Mouse (Mus musculus): ENCODE results near the gene Zfp273.
"Not testable (repeated sequence)": the region's sequence is repeated elsewhere in the genome, so short reads cannot be mapped to it uniquely, and the experiment has no call there.

Zfp273 gene

GRCm38 (mm10) chr13:67813710-67814660 is at the start of gene Zfp273:
Gene Zfp273 (plus strand): TSS chr13:67813740.
- peak; percentile 85 for DNase-seq

DNA sequence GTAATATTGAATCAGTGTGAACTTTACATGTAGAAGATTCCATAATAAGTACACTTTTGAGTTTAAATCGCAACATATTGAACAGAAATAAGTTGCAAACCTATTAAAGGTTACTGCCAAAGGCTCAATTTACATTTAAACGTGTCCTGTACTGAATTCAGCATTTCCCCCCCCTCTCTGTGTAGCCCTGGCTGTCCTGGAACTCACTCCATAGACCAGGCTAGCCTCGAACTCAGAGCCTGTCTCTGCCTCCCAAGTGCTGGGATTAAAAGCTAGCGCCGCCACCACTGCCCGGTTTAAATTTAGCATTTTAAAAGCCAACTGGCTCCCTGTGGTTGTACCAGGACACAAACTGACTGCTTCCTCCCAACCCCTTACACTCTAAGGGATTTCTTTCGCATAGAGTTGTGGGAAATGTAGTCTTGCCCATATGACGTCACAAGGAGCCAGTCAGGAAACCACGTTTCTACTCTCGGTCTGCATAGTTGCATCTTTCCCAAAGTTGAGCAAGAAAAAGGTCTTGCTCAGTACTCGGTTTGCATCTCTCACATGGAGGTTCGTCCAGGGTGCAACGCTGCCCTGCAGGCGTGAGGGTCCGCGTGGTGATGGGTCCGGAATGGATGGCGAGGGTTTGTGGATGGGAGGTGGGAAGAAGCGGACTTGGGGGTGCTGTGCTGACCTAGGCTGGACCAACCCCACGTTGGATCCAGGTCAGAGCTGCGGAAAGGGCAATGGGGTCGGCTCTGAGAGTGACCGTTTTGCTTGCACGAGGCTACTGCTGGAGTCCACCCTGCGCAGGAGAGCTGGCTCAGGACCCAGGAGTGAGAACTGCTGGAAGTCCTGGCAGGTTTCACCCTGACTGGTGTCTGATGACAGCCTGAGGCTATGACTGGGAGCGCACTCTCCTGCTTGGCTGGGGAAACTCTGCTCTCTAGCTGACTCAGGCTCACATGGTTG is 34.0 kb upstream of the Zfp273 start, which contains the start of gene Zfp493:
Gene Zfp493, plus strand, starts transcription at position 429 of the 957 bp plus-strand sequence.
- peak; percentile 78 for DNase-seq

DNA sequence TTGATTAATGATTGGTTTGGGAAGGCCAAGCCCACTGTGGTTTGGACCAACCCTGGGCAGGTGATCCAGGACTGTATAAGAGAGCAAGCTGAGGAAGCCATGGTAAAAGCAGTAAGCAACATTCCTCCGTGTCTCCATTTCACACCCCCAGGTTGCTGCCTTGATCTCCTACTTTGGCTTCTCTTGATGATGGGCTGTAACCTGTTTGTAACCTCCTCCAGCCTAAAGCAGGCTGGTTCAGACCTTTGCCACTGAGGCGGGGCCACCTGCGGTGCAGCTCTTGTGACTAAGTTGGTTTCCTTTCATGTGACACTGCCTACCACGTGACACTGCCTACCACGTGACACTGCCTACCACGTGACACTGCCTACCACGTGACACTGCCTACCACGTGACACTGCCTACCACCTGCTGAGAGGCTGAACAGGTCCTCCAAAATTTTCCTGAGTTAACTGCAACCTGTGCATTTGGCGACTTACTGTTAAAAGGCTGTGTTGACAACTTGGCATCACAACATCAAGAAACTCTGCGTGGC is 21.6 kb upstream of the Zfp273 start:
- DNase-seq: no peak

- DNase-seq: no peak
Measured at GRCm38 (mm10) chr13:67798618-67799017, 14.9 kb upstream of the Zfp273 start.

DNA sequence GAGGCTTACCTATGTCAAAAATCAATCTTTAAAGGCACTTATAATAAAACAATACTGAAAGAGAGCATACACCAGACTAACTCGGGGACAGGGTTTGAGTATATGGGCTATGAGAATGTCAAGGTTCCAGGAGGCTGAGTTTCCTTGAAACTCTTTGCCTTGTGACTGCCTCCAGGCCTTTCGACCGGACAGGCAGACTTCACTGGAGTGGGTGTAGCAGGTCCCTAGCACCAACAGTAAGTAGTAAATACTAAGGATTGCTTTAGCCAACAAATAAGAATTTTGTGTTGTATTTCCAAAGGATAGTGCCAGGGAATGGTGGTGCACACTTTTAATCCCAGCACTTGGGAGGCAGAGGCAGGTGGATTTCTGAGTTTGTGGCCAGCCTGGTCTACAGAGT is 14.4 kb upstream of the Zfp273 start:
- not testable (repeated sequence) for DNase-seq

DNA sequence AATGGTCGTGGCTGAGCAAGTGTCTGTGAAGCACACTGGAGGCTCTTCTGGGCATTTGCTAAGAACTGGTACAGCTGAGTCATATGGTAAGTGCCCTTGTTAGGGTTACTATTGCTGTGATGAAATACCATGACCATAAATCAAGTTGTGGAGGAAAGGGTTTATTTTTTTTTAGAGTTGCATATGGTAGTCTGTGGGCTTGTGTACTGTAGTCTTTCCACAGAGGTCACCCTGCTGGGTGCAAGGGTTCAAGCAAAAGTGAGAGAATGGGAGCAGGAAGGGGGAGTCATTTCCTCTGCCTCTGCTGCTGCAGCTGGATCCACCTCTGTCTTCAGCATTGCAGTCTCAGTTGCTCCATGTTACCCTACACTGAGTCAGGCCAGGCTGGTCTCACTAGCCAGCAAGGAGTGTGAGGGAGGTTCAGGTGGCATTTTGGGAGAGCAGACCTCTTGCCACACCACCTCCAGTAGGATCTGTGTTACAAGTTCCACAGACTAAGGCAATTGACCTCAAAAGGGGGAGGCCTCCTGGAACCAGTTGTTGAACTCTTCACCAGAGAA is 1.8 kb upstream of the Zfp273 start:
- no peak for DNase-seq

GRCm38 (mm10) chr13:67812961-67813709 is 405 bp upstream of the Zfp273 start:
- peak; percentile 33 for DNase-seq

DNA sequence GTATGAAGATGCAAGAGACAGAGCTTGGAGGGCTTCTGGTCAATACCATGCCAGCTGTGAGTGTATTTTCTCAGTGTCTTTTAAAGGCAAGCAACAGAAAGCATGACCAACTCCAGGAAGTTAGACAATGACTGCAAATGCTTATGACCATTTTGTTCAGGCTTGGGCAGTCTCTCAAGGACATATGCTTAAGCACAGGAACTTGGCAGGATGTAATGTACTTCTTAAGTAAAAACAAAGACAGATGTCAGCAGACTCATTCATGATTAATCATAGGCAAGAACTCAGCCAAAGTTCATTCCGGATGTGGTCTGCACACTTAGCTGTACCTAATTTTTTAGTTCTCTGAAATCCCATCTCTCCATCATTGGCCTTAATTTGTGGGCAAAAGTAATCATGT is 5.1 kb downstream of the Zfp273 start:
- no peak for DNase-seq

DNA sequence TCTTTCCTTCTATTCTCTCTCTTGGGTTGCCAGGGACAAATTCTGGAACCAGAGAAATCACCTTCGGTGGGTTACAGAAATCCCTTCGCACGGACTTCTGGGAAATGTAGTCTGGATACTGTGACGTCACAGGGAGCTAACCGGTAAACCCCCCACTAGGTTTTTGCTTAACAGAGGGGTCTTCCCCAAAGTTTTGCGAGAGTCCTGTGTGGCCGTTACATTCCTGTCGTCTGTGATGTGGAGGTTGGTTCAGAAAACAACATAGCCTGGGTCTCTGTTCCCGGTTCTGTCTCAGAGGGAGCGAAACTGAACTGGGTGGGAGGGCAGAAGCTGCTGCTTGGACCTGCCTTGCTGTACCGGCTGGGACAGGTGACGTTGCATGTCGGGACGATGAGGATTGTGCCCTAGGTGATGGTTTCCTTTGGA is 17.4 kb downstream of the Zfp273 start, which contains the start of gene Gm10037:
Gene Gm10037, plus strand, starts transcription at position 196 of the 426 bp plus-strand sequence.
- peak; percentile 67 for DNase-seq

GRCm38 (mm10) chr13:67833137-67833536 is 19.6 kb downstream of the Zfp273 start:
- not testable (repeated sequence) for DNase-seq

DNA sequence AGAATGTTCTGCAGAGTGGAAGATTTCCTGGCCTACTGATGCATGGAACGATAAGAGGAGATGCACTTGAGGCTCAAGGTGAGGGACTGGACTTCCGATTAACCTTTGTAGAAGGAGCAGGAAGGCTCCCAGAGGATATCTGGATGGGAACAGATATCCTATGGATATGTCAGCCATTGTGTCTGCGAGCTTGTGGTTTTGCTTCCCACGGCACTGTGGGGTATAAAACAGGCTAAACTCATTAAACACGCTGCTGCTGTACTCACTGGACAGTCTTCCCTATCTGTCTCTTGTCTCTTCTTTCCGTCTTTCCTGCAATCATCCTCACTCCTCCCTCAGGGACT is 30.2 kb downstream of the Zfp273 start:
- DNase-seq: no peak

- DNase-seq: peak; percentile 54
Measured at GRCm38 (mm10) chr13:67844119-67844852, 30.7 kb downstream of the Zfp273 start.

DNA sequence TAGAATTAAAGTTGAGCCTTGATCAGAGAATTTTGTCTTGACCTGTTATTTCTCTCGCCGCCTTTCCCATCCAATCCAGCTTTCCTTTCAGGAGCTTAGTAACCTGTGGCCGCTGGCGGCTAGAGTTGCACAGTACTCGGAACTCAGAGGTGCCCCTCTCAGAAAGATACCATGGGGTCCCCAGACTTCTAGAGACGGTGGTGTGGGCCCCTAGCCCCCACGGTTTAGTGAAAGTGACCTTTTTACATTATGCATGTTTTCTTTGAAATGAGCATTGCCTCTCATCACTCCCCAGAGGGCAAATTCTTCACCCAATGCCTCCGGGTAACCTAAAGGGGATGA is 31.3 kb downstream of the Zfp273 start:
- peak; percentile 23 for DNase-seq

DNA sequence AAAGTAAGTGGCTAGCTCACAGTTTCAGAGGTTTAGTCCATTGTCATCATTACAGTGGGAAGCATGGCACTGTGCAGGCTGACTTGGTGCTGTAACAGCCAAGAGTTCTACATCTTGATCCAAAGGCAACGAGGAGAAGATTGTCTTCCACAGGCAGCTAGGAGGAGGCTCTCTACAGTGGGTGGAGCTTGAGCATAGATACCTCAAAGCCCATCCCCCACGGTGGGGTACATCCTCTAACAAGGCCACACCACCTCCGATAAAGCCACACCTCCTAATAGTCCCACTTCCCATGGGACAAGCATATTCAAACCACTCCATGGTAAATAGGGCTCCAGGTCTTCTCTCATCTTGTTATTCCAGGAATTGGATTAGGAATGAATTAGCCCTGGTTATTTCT is 36.8 kb downstream of the Zfp273 start:
- no peak for DNase-seq

DNA sequence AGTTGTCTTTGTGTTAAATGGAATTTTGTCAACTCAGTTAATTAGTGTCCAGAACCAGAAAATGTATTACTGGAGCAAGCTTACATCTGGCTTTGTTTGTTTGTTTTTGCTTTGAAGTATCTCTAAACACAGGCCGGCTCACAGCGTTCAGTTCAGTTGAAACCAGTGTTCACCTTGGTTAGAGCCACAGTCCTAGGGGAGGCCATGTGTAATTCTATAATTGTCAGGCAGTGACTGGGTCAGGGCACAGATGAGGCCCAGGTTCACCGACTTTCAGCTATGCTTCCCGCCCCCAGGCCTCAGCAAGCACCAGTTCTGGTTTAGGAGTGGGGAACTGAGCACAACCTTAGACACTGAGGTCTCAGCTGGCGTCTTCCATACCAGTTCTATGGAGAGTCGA is 39.6 kb downstream of the Zfp273 start:
- DNase-seq: no peak

DNA sequence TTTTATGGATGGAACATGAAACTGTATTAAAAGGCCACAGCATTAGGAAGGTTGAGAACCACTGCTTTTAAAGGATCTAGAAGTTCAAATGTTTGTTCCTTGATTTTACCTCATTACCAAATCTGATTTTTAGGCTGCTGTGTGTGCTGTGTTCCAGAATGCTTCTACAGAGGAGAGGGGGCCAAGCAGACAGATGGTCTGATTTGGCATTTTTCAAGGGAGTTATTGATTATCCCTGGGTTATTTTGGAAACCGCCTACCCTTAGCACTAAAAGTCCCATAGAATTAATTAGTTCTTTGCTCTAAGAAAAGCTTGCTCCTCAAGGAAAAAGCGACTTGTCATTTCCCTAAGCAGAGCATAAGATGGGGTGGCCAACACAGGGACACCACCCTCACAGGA is 40.4 kb downstream of the Zfp273 start:
- DNase-seq: no peak

DNA sequence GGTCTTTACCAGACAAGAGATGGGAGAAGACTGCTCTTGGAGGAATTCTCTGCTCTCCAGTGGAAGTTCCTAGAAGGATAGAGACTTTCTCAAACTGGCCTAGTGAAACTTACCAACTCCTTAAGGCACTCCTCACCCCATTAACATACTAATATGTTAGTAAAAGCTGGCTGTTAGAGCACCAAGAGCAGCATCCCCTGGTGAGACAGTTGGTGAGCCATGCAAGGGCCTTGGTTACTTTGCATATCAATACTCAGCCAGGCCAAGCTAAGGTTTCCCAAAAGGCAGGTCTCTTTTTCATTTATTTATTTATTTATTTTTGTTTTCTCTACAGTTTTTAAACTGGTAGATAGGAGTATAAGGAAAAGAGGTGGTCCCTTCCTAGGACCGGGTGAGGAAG is 43.8 kb downstream of the Zfp273 start:
- no peak for DNase-seq

GRCm38 (mm10) chr13:67862508-67862907 is 49.0 kb downstream of the Zfp273 start:
- no peak for DNase-seq

GRCm38 (mm10) chr13:67863026-67863425 is 49.5 kb downstream of the Zfp273 start, which contains the start of gene BC048507:
Gene BC048507 (plus strand): TSS chr13:67863326.
- DNase-seq: no peak

DNA sequence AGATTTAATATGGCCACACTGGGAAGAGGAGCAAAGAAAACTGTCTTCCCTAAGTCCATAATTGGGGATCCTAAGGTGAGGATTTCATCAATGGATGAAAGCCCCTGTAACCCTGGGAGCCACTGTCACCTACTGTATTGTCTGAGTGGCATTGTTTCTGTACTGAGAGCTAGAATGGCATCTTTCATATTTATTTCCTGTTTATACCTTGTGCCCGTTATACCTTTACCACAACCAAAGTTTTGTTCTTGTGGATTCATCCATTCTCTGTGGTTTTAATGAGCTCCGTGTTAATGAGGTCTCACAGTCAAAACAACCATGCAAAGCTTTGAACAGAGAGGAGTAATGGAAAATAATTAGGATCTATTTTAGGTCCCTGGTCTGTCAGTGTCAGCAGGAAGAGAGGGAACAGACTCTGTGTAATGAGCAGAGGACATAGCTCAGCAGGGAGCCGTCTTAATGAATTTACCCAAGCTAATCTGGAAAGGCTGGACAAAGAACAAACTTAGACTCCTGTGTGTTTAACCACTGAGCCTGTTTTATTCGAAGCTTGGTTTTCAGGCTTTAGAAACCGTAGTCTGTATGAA is 51.3 kb downstream of the Zfp273 start:
- DNase-seq: no peak

DNA sequence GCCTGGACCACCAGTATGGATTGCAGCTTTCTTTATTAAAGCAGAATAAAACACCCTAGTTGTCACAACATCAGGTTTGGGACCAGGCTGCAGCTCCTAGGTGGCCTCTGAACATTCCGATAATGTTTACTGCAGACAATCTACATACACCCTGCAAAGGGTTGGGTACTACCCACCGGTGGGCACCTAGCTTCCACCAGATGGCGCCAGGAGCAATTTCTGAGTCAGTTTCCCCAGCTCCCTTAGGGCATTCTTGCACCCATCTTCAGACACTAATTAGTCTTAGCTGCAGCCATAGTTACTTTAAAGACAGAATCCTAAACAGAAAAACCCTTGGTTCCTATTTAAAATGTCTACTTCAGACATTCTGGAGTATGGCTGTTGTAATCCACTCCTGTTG is 54.4 kb downstream of the Zfp273 start:
- DNase-seq: no peak
